Mouse (Mus musculus) limb, embryonic 11.5 days (tissue): ENCODE measurements around the gene Lclat1. TPM values are rescaled to one million over a fixed set of nuclear protein-coding genes. Genes with fewer than 3 reads are reported as not detected.

Experiments used
- ATAC-seq: fragments of 200-750 bp; cut with Nextera tagmentation; 2 replicates; pipeline ENCODE4 v1.8.0; 2017; ENCODE audit warnings: low read depth; ENCODE audit not compliant: insufficient number of reproducible peaks, low FRiP score, low TSS enrichment
- DNase-seq: peaks from one replicate; pipeline ENCODE4 v3.0.0-alpha.2; 2015; ENCODE audit warnings: low spot score
- H3K27ac ChIP-seq: fragments of 300-500 bp; sonication (generic); replicated peaks from 2 replicates; pipeline ENCODE4 v1.5.1; 2014; ENCODE audit warnings: low read depth, mild to moderate bottlenecking, low read length
- H3K27me3 ChIP-seq: fragments of 300-500 bp; sonication (generic); 2 replicates; pipeline ENCODE4 v1.6.1; 2014; ENCODE audit warnings: mild to moderate bottlenecking, low read length, mixed read lengths; ENCODE audit not compliant: control insufficient read depth, insufficient read depth
- H3K36me3 ChIP-seq: fragments of 300-500 bp; sonication (generic); 2 replicates; pipeline ENCODE4 v1.6.1; 2014; ENCODE audit warnings: mild to moderate bottlenecking, low read length, moderate library complexity, mixed read lengths; ENCODE audit not compliant: control insufficient read depth, insufficient read depth
- H3K4me1 ChIP-seq: fragments of 300-500 bp; sonication (generic); 2 replicates; pipeline ENCODE4 v1.6.1; 2014; ENCODE audit warnings: low read length, mixed read lengths; ENCODE audit not compliant: control insufficient read depth, insufficient read depth
- H3K4me2 ChIP-seq: fragments of 300-500 bp; sonication (generic); 2 replicates; pipeline ENCODE4 v1.6.1; 2014; ENCODE audit warnings: low read depth, mild to moderate bottlenecking, moderate library complexity; ENCODE audit not compliant: severe bottlenecking
- H3K4me3 ChIP-seq: fragments of 300-500 bp; sonication (generic); 2 replicates; pipeline ENCODE4 v1.5.1; 2014; ENCODE audit warnings: low read depth, low read length
- H3K9ac ChIP-seq: fragments of 300-500 bp; sonication (generic); 2 replicates; pipeline ENCODE4 v1.6.1; 2014; ENCODE audit warnings: mild to moderate bottlenecking, low read length
- H3K9me3 ChIP-seq: fragments of 300-500 bp; sonication (generic); 2 replicates; pipeline ENCODE4 v1.6.1; 2016; ENCODE audit warnings: low read length; ENCODE audit not compliant: control insufficient read depth
- WGBS: fragments of 180-500 bp; shearing (Covaris S2); extraction: QIAGEN DNeasy Blood & Tissue Kit; methylation state at CpG from one replicate; pipeline ENCODE4 v1.1.7; 2014; 5-methylcytosine and 5-hydroxymethylcytosine counted together
- polyA plus RNA-seq: library from polyadenylated mRNA; unstranded; fragments of >200 nt; fragmentation: Nextera tagmentation; extraction: Ambion mirVana; gene quantifications from 2 replicates; pipeline ENCODE4 v1.2.1, GENCODE M21; 2014

Lclat1 gene
- polyA plus RNA-seq, 1 experiment from 2014 or later = 18.5 TPM

DNA sequence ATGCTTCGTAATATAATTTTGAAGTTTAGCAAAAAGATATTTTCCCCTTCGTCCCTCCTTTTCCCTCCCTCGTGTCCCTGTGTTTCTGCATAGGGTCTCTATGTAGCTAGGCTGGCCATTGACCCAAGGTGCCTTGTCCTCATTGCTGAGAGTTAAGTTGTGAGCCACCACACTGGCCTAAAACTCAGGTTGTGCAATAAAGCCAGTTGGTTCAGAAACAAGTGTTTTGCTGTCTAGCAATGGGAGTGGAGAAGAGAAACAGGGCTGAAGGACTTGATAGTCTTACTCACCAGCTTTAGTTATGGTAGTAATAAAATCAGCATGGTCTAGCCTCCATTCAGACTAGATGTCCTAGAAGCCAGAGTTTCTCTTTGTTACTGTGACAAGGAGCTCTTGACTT is 10.3 kb downstream of the Lclat1 start:
- Histone ChIP-seq H3K27ac (no peak overlapping the region), H3K36me3 (no peaks in the 10 kb centered on the region), H3K4me2 (no peak overlapping the region), H3K9ac (no peak overlapping the region), H3K9me3 (no peaks in the 10 kb centered on the region), H3K4me1 (no peaks in the 10 kb centered on the region), H3K4me3 (no peak overlapping the region), H3K27me3 (no peaks in the 10 kb centered on the region)
- DNase-seq (no peak), ATAC-seq (no peak)
- WGBS = 94% methylated on average over 3 of the region's 3 CpGs

DNA sequence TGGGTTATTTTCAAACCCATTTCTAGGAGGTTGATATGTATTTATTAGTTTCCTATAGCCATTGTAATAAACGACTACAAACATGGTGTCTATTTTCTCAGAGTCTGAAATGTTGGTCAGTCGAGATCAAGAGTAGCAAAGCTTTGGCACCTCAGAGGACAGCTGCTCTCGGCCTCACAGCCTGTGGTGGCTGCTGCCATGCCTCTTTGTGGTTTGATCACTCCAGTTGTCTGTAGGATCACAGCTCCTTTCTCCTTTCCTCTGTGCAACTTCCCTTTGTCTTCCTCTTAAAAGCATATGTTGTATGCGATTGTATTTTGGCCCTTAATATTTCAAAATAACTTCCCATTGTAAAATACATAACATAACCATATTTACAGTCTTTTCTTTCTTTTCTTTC is 10.9 kb downstream of the Lclat1 start:
- WGBS = 72% methylated on average over 4 of the region's 4 CpGs
- no peak overlapping the region for H3K27ac ChIP-seq
- DNase-seq (no peak), ATAC-seq (no peak)
- H3K36me3 ChIP-seq = no peaks in the 10 kb centered on the region
- H3K4me2 ChIP-seq = no peak overlapping the region
- no peak overlapping the region for H3K9ac ChIP-seq
- no peaks in the 10 kb centered on the region for H3K27me3 ChIP-seq
- H3K4me1 ChIP-seq = no peaks in the 10 kb centered on the region
- no peaks in the 10 kb centered on the region for H3K9me3 ChIP-seq
- H3K4me3 ChIP-seq = no peak overlapping the region

DNA sequence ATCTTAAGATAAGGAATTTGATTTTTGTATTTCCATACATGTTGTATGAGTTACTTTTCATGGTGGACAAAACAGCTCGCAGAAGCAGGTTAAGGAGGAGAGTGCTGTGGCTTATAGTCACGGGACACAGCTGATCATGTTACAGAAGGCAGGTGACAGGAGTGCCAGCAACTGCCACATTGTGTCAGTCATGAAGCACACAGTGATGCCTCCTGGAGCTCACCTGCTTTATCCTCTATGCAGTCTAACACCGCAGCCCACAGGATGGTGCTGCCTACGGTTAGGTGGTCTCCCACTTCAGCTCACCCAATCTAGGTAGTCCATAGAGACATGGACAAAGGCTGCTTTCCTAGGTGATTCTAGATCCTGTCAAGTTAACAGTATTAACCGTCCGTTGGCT is 11.4 kb downstream of the Lclat1 start:
- DNase-seq = no peak
- no peak for ATAC-seq
- Histone ChIP-seq H3K9me3 (no peaks in the 10 kb centered on the region), H3K27ac (no peak overlapping the region), H3K36me3 (no peaks in the 10 kb centered on the region), H3K27me3 (no peaks in the 10 kb centered on the region), H3K9ac (no peak overlapping the region), H3K4me3 (no peak overlapping the region), H3K4me1 (no peaks in the 10 kb centered on the region), H3K4me2 (no peak overlapping the region)
- 86% methylated on average over 6 of the region's 6 CpGs for WGBS

DNA sequence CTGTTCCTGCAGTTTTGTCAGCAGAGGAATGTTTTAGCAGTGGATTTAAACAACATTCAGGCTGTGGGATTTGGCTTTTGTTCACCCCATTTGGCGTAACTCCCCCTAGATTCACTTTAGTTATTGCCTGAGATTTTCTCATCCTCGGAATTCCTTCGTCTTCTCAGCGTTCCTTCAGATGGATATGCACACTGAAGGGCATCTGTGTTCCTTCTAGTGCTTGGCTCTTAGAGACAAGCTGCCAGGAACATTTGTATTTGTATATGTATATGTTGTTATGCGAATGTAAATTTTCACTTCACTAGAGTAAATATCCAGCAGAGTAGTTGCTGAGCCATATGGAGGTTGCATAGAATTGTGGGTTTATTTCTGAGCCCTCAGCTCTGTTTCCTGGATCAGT is 12.8 kb downstream of the Lclat1 start:
- Histone ChIP-seq H3K4me1 (no peaks in the 10 kb centered on the region), H3K4me2 (no peak overlapping the region), H3K4me3 (no peak overlapping the region), H3K27me3 (no peaks in the 10 kb centered on the region), H3K9me3 (no peaks in the 10 kb centered on the region), H3K36me3 (no peaks in the 10 kb centered on the region), H3K27ac (no peak overlapping the region), H3K9ac (no peak overlapping the region)
- DNase-seq (no peak), ATAC-seq (no peak)
- WGBS = 91% methylated on average over 5 of the region's 5 CpGs

DNA sequence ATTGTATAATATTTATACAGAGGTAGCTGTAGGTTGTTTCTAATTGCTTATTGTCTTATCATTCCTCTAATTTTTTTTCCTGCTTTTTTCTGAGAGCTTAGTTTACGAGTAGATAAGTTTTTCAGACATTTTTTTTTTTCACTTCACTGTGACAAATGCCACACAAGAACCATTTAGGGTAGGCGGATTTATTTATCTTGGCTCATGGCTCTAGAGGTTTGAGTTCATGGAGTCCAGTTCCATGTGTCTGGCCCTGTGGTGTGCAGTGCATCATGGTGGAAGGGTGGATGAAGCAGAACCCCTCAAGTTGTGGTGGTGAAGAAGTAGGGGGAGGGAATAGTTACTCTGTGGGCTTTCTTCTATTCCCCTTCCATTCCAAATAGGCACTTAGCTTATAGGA is 13.9 kb downstream of the Lclat1 start:
- no peak for ATAC-seq

DNA sequence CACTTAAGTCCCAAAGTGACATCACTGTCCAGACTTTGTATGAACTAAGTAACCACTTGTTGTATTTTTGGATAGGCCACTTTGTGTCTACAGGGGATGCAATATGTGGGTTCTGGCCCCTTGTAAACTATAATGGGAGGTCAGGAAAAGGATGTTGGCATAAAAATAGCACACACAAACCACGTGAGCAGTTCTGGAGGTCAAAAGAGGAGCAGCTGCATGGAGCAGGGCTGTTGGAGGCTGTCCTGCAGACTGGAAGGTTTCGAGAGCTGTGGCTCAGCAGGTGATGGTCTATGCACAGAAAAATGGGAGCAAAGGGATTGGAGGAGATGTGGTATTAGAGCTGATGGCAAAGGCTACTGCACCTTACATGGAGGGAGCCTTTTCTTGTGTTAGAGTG is 18.6 kb downstream of the Lclat1 start:
- Histone ChIP-seq H3K9ac (no peak overlapping the region), H3K4me1 (no peaks in the 10 kb centered on the region), H3K27ac (no peak overlapping the region), H3K36me3 (no peaks in the 10 kb centered on the region), H3K9me3 (no peaks in the 10 kb centered on the region), H3K27me3 (no peaks in the 10 kb centered on the region), H3K4me3 (no peak overlapping the region), H3K4me2 (no peak overlapping the region)
- ATAC-seq (no peak), DNase-seq (no peak)
- 81% methylated on average over 2 of the region's 2 CpGs for WGBS

More for the DNA sequence above, 13.9 kb downstream of the Lclat1 start:
- Histone ChIP-seq H3K4me1 (no peaks in the 10 kb centered on the region), H3K27me3 (no peaks in the 10 kb centered on the region), H3K9ac (no peak overlapping the region), H3K4me2 (no peak overlapping the region), H3K4me3 (no peak overlapping the region), H3K27ac (no peak overlapping the region), H3K36me3 (no peaks in the 10 kb centered on the region), H3K9me3 (no peaks in the 10 kb centered on the region)
- DNase-seq = no peak
- 87% methylated on average over 2 of the region's 2 CpGs for WGBS

DNA sequence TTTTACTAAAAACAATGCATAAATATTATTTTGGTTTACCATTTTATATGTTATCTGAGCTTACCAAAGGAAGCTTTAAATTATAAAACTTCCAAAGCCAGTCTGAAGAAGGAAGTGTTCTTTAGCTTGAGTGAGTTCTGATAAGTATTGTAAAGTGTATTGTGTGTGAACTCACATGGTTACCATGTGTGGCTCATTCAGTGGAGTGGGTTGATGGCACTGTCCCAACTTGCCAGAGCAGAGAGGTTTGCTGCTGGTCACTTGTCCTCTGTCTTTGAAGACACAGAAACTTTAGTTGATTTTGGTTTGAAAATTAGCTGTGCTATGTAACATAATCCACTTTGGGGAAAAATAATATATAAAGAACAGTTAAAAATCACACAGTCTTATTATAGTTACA is 19.1 kb downstream of the Lclat1 start:
- Histone ChIP-seq H3K9me3 (no peaks in the 10 kb centered on the region), H3K27ac (no peak overlapping the region), H3K36me3 (no peaks in the 10 kb centered on the region), H3K9ac (no peak overlapping the region), H3K4me3 (no peak overlapping the region), H3K27me3 (no peaks in the 10 kb centered on the region), H3K4me2 (no peak overlapping the region), H3K4me1 (no peaks in the 10 kb centered on the region)
- no peak for ATAC-seq
- no peak for DNase-seq

DNA sequence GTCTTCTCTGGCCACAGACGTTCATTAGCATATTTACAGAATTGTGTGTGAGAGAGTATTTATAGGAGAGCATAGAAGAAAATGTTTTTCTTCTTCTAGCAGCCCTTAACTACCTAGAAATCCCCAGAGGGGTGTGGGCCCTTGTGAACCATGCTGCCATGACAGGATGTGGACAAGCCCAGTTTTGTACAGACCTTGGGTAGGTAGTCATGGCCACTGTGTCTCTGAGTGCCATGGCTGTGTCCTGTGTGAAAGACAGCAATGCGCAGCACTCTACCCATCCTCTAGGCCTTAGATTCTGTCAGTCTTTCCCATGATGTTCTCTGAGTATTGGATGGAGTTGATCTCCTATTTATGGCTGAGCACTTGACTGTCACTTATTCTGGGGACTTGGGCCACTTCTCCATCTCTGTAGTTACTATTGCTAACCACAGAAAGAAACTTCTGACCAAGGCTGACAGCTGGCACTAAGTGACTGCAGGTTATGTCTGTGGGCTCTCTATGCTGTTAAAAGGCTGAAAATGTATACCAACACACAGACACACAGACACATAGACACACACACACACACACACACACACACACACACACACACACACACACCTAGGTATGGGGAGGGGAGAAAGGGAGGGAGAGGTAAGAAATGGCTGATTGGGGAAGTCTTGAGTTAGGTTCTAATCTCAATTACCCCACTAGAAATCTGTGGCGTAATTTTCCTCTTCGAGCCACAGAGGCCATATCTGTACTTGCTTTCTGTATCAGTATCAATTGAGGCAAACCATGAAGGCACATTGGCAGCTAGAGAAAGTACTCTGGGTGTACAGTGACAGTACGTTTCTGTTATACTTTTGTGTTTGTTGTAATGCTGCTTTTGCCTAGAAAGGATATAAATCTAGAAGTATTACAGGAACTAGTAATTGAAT is 29.0 kb downstream of the Lclat1 start:
- H3K4me1 ChIP-seq = no peaks in the 10 kb centered on the region
- H3K9ac ChIP-seq = no peak overlapping the region
- no peak overlapping the region for H3K27ac ChIP-seq
- H3K4me3 ChIP-seq = no peak overlapping the region
- no peak for ATAC-seq
- H3K27me3 ChIP-seq = no peaks in the 10 kb centered on the region
- no peak overlapping the region for H3K4me2 ChIP-seq
- H3K9me3 ChIP-seq = no peaks in the 10 kb centered on the region
- H3K36me3 ChIP-seq = no peaks in the 10 kb centered on the region
- no peak for DNase-seq
- 92% methylated on average over 5 of the region's 5 CpGs for WGBS

DNA sequence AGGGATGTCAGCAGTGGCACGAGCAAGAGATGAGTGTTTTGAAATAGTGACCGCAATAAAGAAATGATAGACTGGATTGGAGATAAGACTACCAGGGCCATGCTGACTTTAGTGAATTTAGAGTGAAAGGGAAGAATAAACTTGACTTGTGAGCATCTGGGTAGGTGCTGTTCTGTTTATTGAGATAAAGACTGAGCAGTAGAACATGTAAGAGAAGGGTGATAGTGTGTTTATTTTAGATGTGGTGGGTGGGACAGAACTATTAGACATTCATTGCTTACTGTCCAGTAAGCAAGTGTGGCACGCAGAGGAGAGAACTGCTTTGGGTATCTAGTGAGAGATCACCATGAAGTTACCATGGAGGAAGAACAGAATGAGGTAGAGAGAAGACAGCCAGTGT is 30.4 kb downstream of the Lclat1 start:
- Histone ChIP-seq H3K9me3 (no peaks in the 10 kb centered on the region), H3K4me1 (no peaks in the 10 kb centered on the region), H3K36me3 (no peaks in the 10 kb centered on the region), H3K4me2 (no peak overlapping the region), H3K4me3 (no peak overlapping the region), H3K27ac (no peak overlapping the region), H3K27me3 (no peaks in the 10 kb centered on the region), H3K9ac (no peak overlapping the region)
- DNase-seq (no peak), ATAC-seq (no peak)
- WGBS = 94% methylated on average over 3 of the region's 3 CpGs
